Mouse (Mus musculus): ENCODE measurements at regions not wholly inside any gene's neighbourhood (a gene's known extent, or its start where the extent isn't known, plus 50 kb on each side); places are given as distances from the start of the nearest gene placed in this dataset.

DNA sequence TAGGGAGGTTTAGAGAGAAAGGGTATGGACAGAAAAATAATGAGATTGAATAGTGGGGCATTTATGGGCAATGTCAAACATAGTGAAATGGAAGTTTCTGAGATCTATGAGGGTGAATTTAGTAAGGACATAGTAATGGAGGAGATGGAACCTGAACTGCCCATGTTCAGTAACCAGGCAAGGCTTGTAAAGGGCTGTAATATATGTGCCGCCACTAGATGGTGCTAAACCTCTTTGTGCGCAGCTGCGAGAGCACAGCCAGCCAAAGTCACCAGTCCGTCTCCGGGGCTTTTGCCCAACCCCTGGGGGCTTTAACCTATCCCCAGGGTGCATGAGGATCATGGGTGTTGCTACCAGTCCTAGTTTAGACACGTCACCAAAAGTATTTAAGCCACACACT, 77.7 kb upstream of the Vmn2r25 start:
- peak in 1 of 2 experiments; percentile 11 for DNase-seq (ENCODE audit: low spot score in 2 of 2)

- no peak for DNase-seq (ENCODE audit: low spot score in 2 of 2)
Observed at GRCm38 (mm10) chr6:123937930-123938329, 84.7 kb upstream of the Vmn2r25 start.

- DNase-seq (ENCODE audit: low spot score in 2 of 2) = no peak
Observed at GRCm38 (mm10) chr6:123961321-123961720, 63.0 kb upstream of the Vmn2r26 start.

GRCm38 (mm10) chr6:123971180-123971579, 53.2 kb upstream of the Vmn2r26 start:
- DNase-seq (ENCODE audit: low spot score in 2 of 2) = no peak

Measured in urinary bladder, adult 18-20 months (tissue).